Mouse (Mus musculus) layer of hippocampus, adult 18-20 months (tissue): Measurements from ENCODE around the gene Upk1a. TPM values are rescaled to one million over a fixed set of nuclear protein-coding genes. Genes with fewer than 3 reads are reported as not detected.

ENCODE experiments used
- DNase-seq, 2 experiments: peaks; one replicate each; pipeline ENCODE4 v3.0.0; 2022; ENCODE audit warnings: low spot score in 2 of 2
- long read RNA-seq: library from polyadenylated mRNA; stranded (forward); transcript quantifications from one replicate; pipeline ENCODE4 v2.0.0, GENCODE M21; 2021
- total RNA-seq, 2 experiments: library from RNA; stranded (reverse); gene quantifications; 2 replicates each; pipeline ENCODE4 v1.2.3; 2021

Gene Upk1a
- total RNA-seq = under 1 TPM; 0.38 to 0.45 TPM
- long read RNA-seq, partial matches to known transcripts = 0 of 2 reads
- long read RNA-seq, other reads (novel, unspliced or antisense) = 2 of 2 reads

- no peak for DNase-seq
These were observed at the start of gene Upk1a for GRCm38 (mm10) chr7:30612654-30613402. Upk1a (minus strand) TSS chr7:30612847.

GRCm38 (mm10) chr7:30649591-30650540 lies 37.2 kb upstream of the Upk1a start, which contains the start of gene Rbm42:
Rbm42 (minus strand) TSS chr7:30650317.
- DNase-seq = peak; percentile 99

- no peak for DNase-seq
These were observed 26.4 kb upstream of the Upk1a start for GRCm38 (mm10) chr7:30639083-30639482.

- DNase-seq = no peak
These were observed 23.7 kb upstream of the Upk1a start for GRCm38 (mm10) chr7:30636395-30636794.

GRCm38 (mm10) chr7:30635752-30636151 lies 23.1 kb upstream of the Upk1a start, which contains the start of gene Etv2:
Etv2 (minus strand) TSS chr7:30635852.
- DNase-seq = no peak

- DNase-seq = no peak
These were observed 22.0 kb upstream of the Upk1a start for GRCm38 (mm10) chr7:30634621-30635020.

GRCm38 (mm10) chr7:30633762-30634412 lies 21.2 kb upstream of the Upk1a start:
- no peak for DNase-seq

GRCm38 (mm10) chr7:30629013-30629412 lies 16.4 kb upstream of the Upk1a start:
- DNase-seq = no peak

GRCm38 (mm10) chr7:30626647-30627046 lies 14.0 kb upstream of the Upk1a start:
- DNase-seq = no peak

GRCm38 (mm10) chr7:30625530-30626384 lies 13.1 kb upstream of the Upk1a start, which contains the start of gene Cox6b1:
Cox6b1 (minus strand) TSS chr7:30626151.
- peak; percentile 76 to 89 for DNase-seq

GRCm38 (mm10) chr7:30619202-30619601 lies 6.6 kb upstream of the Upk1a start:
- no peak for DNase-seq

GRCm38 (mm10) chr7:30618658-30619057 lies 6.0 kb upstream of the Upk1a start:
- DNase-seq = no peak

GRCm38 (mm10) chr7:30615049-30615760 lies 2.6 kb upstream of the Upk1a start:
- DNase-seq = no peak

- DNase-seq = no peak
These were observed 1.8 kb upstream of the Upk1a start for GRCm38 (mm10) chr7:30614454-30614853.

GRCm38 (mm10) chr7:30613529-30614112 lies 974 bp upstream of the Upk1a start:
- peak in 1 of 2 experiments; percentile 46 for DNase-seq

- DNase-seq = no peak
These were observed 2.6 kb downstream of the Upk1a start for GRCm38 (mm10) chr7:30610043-30610442.

- no peak for DNase-seq
These were observed 4.2 kb downstream of the Upk1a start for GRCm38 (mm10) chr7:30608476-30608875.

GRCm38 (mm10) chr7:30607706-30608309 lies 4.8 kb downstream of the Upk1a start:
- DNase-seq = peak in 1 of 2 experiments; percentile 44

- no peak for DNase-seq
These were observed 7.7 kb downstream of the Upk1a start for GRCm38 (mm10) chr7:30604944-30605343.
